ENCODE assay signal across 8 mouse cellular contexts in genomic region chr16:17532271-17532670, GRCm38 (mm10). TPM values are rescaled to one million over a fixed set of nuclear protein-coding genes. Genes with fewer than 3 reads are reported as not detected.
DNase-seq lines count a peak whose midpoint lies in the region; ATAC-seq and TF ChIP-seq lines count a peak whose summit lies in the region.

No protein-coding gene starts in this region.

- H3K9me3 ChIP-seq in forebrain, embryonic 12.5 days = no peaks in the 10 kb centered on the region
- H3K9me3 ChIP-seq in forebrain, embryonic 16.5 days (ENCODE audit: control insufficient read depth, low read length) = no peaks in the 10 kb centered on the region
- H3K9me3 ChIP-seq in CH12.LX (replicated peaks; ENCODE audit: low read length) = peaks cover 2% of the 10 kb centered on the region
- H3K9me3 ChIP-seq in embryonic facial prominence, embryonic 10.5 days = 0 out of 2 replicates have a peak, but pooled peaks cover 2% of the 10 kb centered on the region
- H3K9me3 ChIP-seq in liver, embryonic 13.5 days (replicated peaks) = no peaks in the 10 kb centered on the region

- no peak overlapping the region for H3K4me3 ChIP-seq in forebrain, embryonic 12.5 days (replicated peaks)
- H3K4me3 ChIP-seq in forebrain, embryonic 16.5 days (replicated peaks; ENCODE audit: low read length) = no peak overlapping the region
- H3K4me3 ChIP-seq in CH12.LX (replicated peaks in 1 of 3; ENCODE audit: low read depth in 2 of 3, low read length in 2 of 3, poor library complexity in 1 of 3) = peak overlapping the region in 1 of 3 experiments; percentile 69
- peak overlapping the region; percentile 72 for H3K4me3 ChIP-seq in embryonic facial prominence, embryonic 10.5 days
- no peak overlapping the region for H3K4me3 ChIP-seq in liver, embryonic 13.5 days (replicated peaks)

- no peak for TF ChIP-seq POLR2A in CH12.LX (IDR thresholded peaks at IDR 0.05; ENCODE audit: low read depth, low read length)

- in situ Hi-C loops in CH12.LX (cut with MboI; ENCODE audit: low pct_ligation_motif_present, low pct_unique_long_range_greater_than_20kb, low sequenced_read_pairs) = loop anchor here (5.0 to 10.0 kb wide), 2 partner anchors 125 to 327 kb away; partner anchors contain the start of genes Pi4ka, Rimbp3, Snap29 and Ube2l3

- peak overlapping the region; percentile 95; the same call in 1 of the 2 replicates for H3K4me2 ChIP-seq in forebrain, embryonic 12.5 days
- no peak overlapping the region for H3K4me2 ChIP-seq in forebrain, embryonic 16.5 days (ENCODE audit: low read length)
- peak overlapping the region; percentile 84 for H3K4me2 ChIP-seq in CH12.LX (ENCODE audit: insufficient read depth, low read depth, poor library complexity, severe bottlenecking)
- H3K4me2 ChIP-seq in liver, embryonic 13.5 days = peak overlapping the region; percentile 86; the same call in 1 of the 2 replicates

- no peak for TF ChIP-seq EP300 in CH12.LX (IDR thresholded peaks at IDR 0.05; ENCODE audit: low read length)

- H3K36me3 ChIP-seq in forebrain, embryonic 12.5 days (replicated peaks) = peaks cover 18% of the 10 kb centered on the region
- H3K36me3 ChIP-seq in forebrain, embryonic 16.5 days (ENCODE audit: control insufficient read depth, insufficient read depth) = peaks cover 3% of the 10 kb centered on the region; the same call in 1 of the 2 replicates
- H3K36me3 ChIP-seq in CH12.LX (replicated peaks in 1 of 2; ENCODE audit: control insufficient read depth in 1 of 2, insufficient read depth in 1 of 2, low read length in 1 of 2) = peaks cover 16 to 19% of the 10 kb centered on the region in 2 experiments
- H3K36me3 ChIP-seq in embryonic facial prominence, embryonic 10.5 days (replicated peaks) = peaks cover 21% of the 10 kb centered on the region
- H3K36me3 ChIP-seq in liver, embryonic 13.5 days = peaks cover 20% of the 10 kb centered on the region

- 68% methylated on average over 4 of the region's 4 CpGs for WGBS in forebrain, embryonic 12.5 days
- 68% methylated on average over 4 of the region's 4 CpGs for WGBS in forebrain, embryonic 16.5 days
- WGBS in embryonic facial prominence, embryonic 10.5 days = 54% methylated on average over 4 of the region's 4 CpGs
- WGBS in liver, embryonic 13.5 days (ENCODE audit: insufficient replicate concordance) = 52% methylated on average over 4 of the region's 4 CpGs

- TF ChIP-seq CTCF in CH12.LX (conservative IDR thresholded peaks at IDR 0.05 in 1 of 2, IDR thresholded peaks at IDR 0.05 in 1 of 2; ENCODE audit: low read depth in 2 of 2, low read length in 2 of 2) = peak in 1 of 2 experiments; percentile 92; a peak in 2 of 4 replicates

- peak; percentile 73 for DNase-seq in CH12.LX (ENCODE audit: extremely low read depth)
- no peak for DNase-seq in embryonic facial prominence, embryonic 10.5 days (ENCODE audit: low spot score)
- DNase-seq in liver, embryonic 13.5 days = no peak
- DNase-seq in frontal cortex, adult 2 months (ENCODE audit: extremely low spot score in 1 of 2, low spot score in 1 of 2) = no peak
- no peak for DNase-seq in ovary, postnatal 36 days (ENCODE audit: low spot score)
- DNase-seq in thymus, postnatal 10 days (ENCODE audit: low spot score in 2 of 2) = no peak

- no peak for ATAC-seq in forebrain, embryonic 12.5 days (ENCODE audit: low FRiP score)
- no peak for ATAC-seq in forebrain, embryonic 16.5 days
- no peak for ATAC-seq in liver, embryonic 13.5 days (ENCODE audit: low read depth)

- no peak overlapping the region for H3K9ac ChIP-seq in forebrain, embryonic 12.5 days
- H3K9ac ChIP-seq in forebrain, embryonic 16.5 days (replicated peaks; ENCODE audit: low read depth, low read length) = no peak overlapping the region
- H3K9ac ChIP-seq in CH12.LX (ENCODE audit: insufficient read depth, low read depth) = peak overlapping the region; percentile 84
- no peak overlapping the region for H3K9ac ChIP-seq in liver, embryonic 13.5 days

- dilution Hi-C loops in CH12.LX (cut with MboI; ENCODE audit: extremely low pct_ligation_motif_present, extremely low pct_unique_long_range_greater_than_20kb, low sequenced_read_pairs) = no loop called here

- peaks cover 11% of the 10 kb centered on the region; the same call in 1 of the 2 replicates for H3K79me2 ChIP-seq in CH12.LX (replicated peaks; ENCODE audit: control insufficient read depth, extremely low read depth, insufficient read depth, poor library complexity, severe bottlenecking)

- TF ChIP-seq RAD21 in CH12.LX (IDR thresholded peaks at IDR 0.05; ENCODE audit: low read depth, low read length) = peak; percentile 88

- H3K27me3 ChIP-seq in forebrain, embryonic 12.5 days = no peaks in the 10 kb centered on the region
- no peaks in the 10 kb centered on the region for H3K27me3 ChIP-seq in forebrain, embryonic 16.5 days (replicated peaks; ENCODE audit: control insufficient read depth, insufficient read depth, low read length)
- H3K27me3 ChIP-seq in CH12.LX (replicated peaks) = no peaks in the 10 kb centered on the region
- no peaks in the 10 kb centered on the region for H3K27me3 ChIP-seq in embryonic facial prominence, embryonic 10.5 days (replicated peaks; ENCODE audit: low read depth, poor library complexity, severe bottlenecking)
- no peaks in the 10 kb centered on the region for H3K27me3 ChIP-seq in liver, embryonic 13.5 days

- H3K4me1 ChIP-seq in forebrain, embryonic 12.5 days = peaks cover 19% of the 10 kb centered on the region
- H3K4me1 ChIP-seq in forebrain, embryonic 16.5 days (replicated peaks; ENCODE audit: control insufficient read depth, insufficient read depth, low read length) = peaks cover 16% of the 10 kb centered on the region
- H3K4me1 ChIP-seq in CH12.LX (ENCODE audit: control insufficient read depth in 1 of 2, insufficient read depth in 2 of 2) = peaks cover 5 to 38% of the 10 kb centered on the region in 2 experiments; a peak in 2 of 4 replicates
- H3K4me1 ChIP-seq in embryonic facial prominence, embryonic 10.5 days = peaks cover 27% of the 10 kb centered on the region
- H3K4me1 ChIP-seq in liver, embryonic 13.5 days (replicated peaks) = peaks cover 30% of the 10 kb centered on the region

- H3K27ac ChIP-seq in forebrain, embryonic 12.5 days = no peak overlapping the region
- H3K27ac ChIP-seq in forebrain, embryonic 16.5 days (ENCODE audit: low read length) = no peak overlapping the region
- no peak overlapping the region for H3K27ac ChIP-seq in CH12.LX (ENCODE audit: insufficient read depth, low read depth)
- H3K27ac ChIP-seq in embryonic facial prominence, embryonic 10.5 days (replicated peaks) = no peak overlapping the region
- H3K27ac ChIP-seq in liver, embryonic 13.5 days = no peak overlapping the region

RNA-seq across cellular contexts. Expression of gene Thap7, which starts 1.3 kb away (rescaled TPM):
- 57.5 and 57.6 TPM in 2 replicates for polyA plus RNA-seq in forebrain, embryonic 12.5 days (2016; fragmentation: Nextera tagmentation; extraction: Ambion mirVana)
- 66.3 and 66.5 TPM in 2 replicates for polyA plus RNA-seq in forebrain, embryonic 16.5 days (2015; fragmentation: Nextera tagmentation; extraction: Ambion mirVana)
- 64.3 and 72.7 TPM in 2 replicates for total RNA-seq in CH12.LX (2012; rRNA removed)
- 80.7 and 83.3 TPM in 2 replicates for total RNA-seq in CH12.LX (2014; rRNA removed)
- polyA plus RNA-seq in CH12.LX (2012; ENCODE audit: insufficient read length, low read depth) = 79.4 and 82.4 TPM in 2 replicates
- 49.4 and 52.2 TPM in 2 replicates for polyA plus RNA-seq in embryonic facial prominence, embryonic 10.5 days (2016; fragmentation: Nextera tagmentation; extraction: Ambion mirVana)
- polyA plus RNA-seq in liver, embryonic 13.5 days (2015; fragmentation: Nextera tagmentation; extraction: Ambion mirVana) = 30.1 and 32.0 TPM in 2 replicates
- polyA plus RNA-seq in frontal cortex, adult 2 months (2012; rRNA removed) = 73.0 and 74.7 TPM in 2 replicates

RNA-seq across cellular contexts. Expression of gene Lztr1, which starts 23.8 kb away (rescaled TPM):
- 101 TPM in 2 replicates for polyA plus RNA-seq in forebrain, embryonic 12.5 days (2016; fragmentation: Nextera tagmentation; extraction: Ambion mirVana)
- 130 and 150 TPM in 2 replicates for polyA plus RNA-seq in forebrain, embryonic 16.5 days (2015; fragmentation: Nextera tagmentation; extraction: Ambion mirVana)
- 111 and 138 TPM in 2 replicates for total RNA-seq in CH12.LX (2012; rRNA removed)
- total RNA-seq in CH12.LX (2014; rRNA removed) = 98.4 and 110 TPM in 2 replicates
- 78.0 and 111 TPM in 2 replicates for polyA plus RNA-seq in CH12.LX (2012; ENCODE audit: insufficient read length, low read depth)
- polyA plus RNA-seq in embryonic facial prominence, embryonic 10.5 days (2016; fragmentation: Nextera tagmentation; extraction: Ambion mirVana) = 84.2 and 87.5 TPM in 2 replicates
- 22.6 and 24.0 TPM in 2 replicates for polyA plus RNA-seq in liver, embryonic 13.5 days (2015; fragmentation: Nextera tagmentation; extraction: Ambion mirVana)
- 267 and 291 TPM in 2 replicates for polyA plus RNA-seq in frontal cortex, adult 2 months (2012; rRNA removed)

RNA-seq across cellular contexts. Expression of gene Lrrc74b, which starts 28.8 kb away (rescaled TPM):
- 0.17 and 0.31 TPM in 2 replicates for polyA plus RNA-seq in forebrain, embryonic 12.5 days (2016; fragmentation: Nextera tagmentation; extraction: Ambion mirVana)
- polyA plus RNA-seq in forebrain, embryonic 16.5 days (2015; fragmentation: Nextera tagmentation; extraction: Ambion mirVana) = 0.38 and 1.0 TPM in 2 replicates
- total RNA-seq in CH12.LX (2012; rRNA removed) (not detected in 2 replicates), CH12.LX (2014; rRNA removed) (not detected in 2 replicates)
- polyA plus RNA-seq in CH12.LX (2012; ENCODE audit: insufficient read length, low read depth) = 0.17 TPM in 1 of 2 replicates, not detected in the other
- 0.10 TPM in 1 of 2 replicates, not detected in the other for polyA plus RNA-seq in embryonic facial prominence, embryonic 10.5 days (2016; fragmentation: Nextera tagmentation; extraction: Ambion mirVana)
- polyA plus RNA-seq in liver, embryonic 13.5 days (2015; fragmentation: Nextera tagmentation; extraction: Ambion mirVana) = not detected in 2 replicates
- polyA plus RNA-seq in frontal cortex, adult 2 months (2012; rRNA removed) = 0.69 and 0.88 TPM in 2 replicates

RNA-seq across cellular contexts. Expression of gene P2rx6, which starts 29.4 kb away (rescaled TPM):
- 0.42 and 0.59 TPM in 2 replicates for polyA plus RNA-seq in forebrain, embryonic 12.5 days (2016; fragmentation: Nextera tagmentation; extraction: Ambion mirVana)
- 1.5 and 1.6 TPM in 2 replicates for polyA plus RNA-seq in forebrain, embryonic 16.5 days (2015; fragmentation: Nextera tagmentation; extraction: Ambion mirVana)
- total RNA-seq in CH12.LX (2012; rRNA removed) (not detected in 2 replicates), CH12.LX (2014; rRNA removed) (not detected in 2 replicates)
- not detected in 2 replicates for polyA plus RNA-seq in CH12.LX (2012; ENCODE audit: insufficient read length, low read depth)
- polyA plus RNA-seq in embryonic facial prominence, embryonic 10.5 days (2016; fragmentation: Nextera tagmentation; extraction: Ambion mirVana) = 0.21 and 0.24 TPM in 2 replicates
- 0.09 TPM in 1 of 2 replicates, not detected in the other for polyA plus RNA-seq in liver, embryonic 13.5 days (2015; fragmentation: Nextera tagmentation; extraction: Ambion mirVana)
- 2.6 TPM in 2 replicates for polyA plus RNA-seq in frontal cortex, adult 2 months (2012; rRNA removed)

RNA-seq across cellular contexts. Expression of gene Aifm3, which starts 42.9 kb away (rescaled TPM):
- polyA plus RNA-seq in forebrain, embryonic 12.5 days (2016; fragmentation: Nextera tagmentation; extraction: Ambion mirVana) = 6.8 and 8.3 TPM in 2 replicates
- polyA plus RNA-seq in forebrain, embryonic 16.5 days (2015; fragmentation: Nextera tagmentation; extraction: Ambion mirVana) = 9.5 and 12.6 TPM in 2 replicates
- total RNA-seq in CH12.LX (2012; rRNA removed) (0.08 TPM in 1 of 2 replicates, not detected in the other), CH12.LX (2014; rRNA removed) (not detected in 2 replicates)
- not detected in 2 replicates for polyA plus RNA-seq in CH12.LX (2012; ENCODE audit: insufficient read length, low read depth)
- polyA plus RNA-seq in embryonic facial prominence, embryonic 10.5 days (2016; fragmentation: Nextera tagmentation; extraction: Ambion mirVana) = 0.75 and 1.1 TPM in 2 replicates
- polyA plus RNA-seq in liver, embryonic 13.5 days (2015; fragmentation: Nextera tagmentation; extraction: Ambion mirVana) = 0.76 and 1.2 TPM in 2 replicates
- polyA plus RNA-seq in frontal cortex, adult 2 months (2012; rRNA removed) = 144 and 169 TPM in 2 replicates
